Comparison of ENCODE assay signal across 25 mouse cellular contexts in the genomic region with DNA sequence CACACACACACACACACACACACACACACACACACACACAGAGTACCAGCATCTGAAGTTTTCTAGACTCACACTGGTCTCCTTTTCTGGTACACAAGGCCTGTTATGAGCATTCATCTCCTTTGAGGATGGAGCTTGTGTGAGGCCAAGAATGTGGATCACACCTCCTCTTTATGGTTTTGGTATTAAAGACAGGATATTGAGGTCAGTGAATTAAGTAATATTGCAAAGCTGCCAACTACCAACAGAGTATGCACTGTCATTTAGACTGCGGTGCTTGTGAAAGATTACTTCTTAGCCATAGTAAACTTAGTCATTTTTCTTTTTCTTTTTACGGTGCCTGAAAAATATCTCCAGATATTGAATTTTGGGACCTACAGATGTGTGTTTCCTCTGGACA.
"Had no signal": no experiment of that assay in that cellular context is flagged by ENCODE, and none has a peak within 500 bp of the region (broad histone marks: within the 10 kb centered on the region; RNA-seq: fewer than 3 reads in every experiment).

No protein-coding gene starts in this region.

- H3K27me3 ChIP-seq: intestine, embryonic 15.5 days; limb, embryonic 12.5 days; limb, embryonic 15.5 days; liver, embryonic 12.5 days had no signal

- DNase-seq: gastrocnemius, adult 2 months; gastrocnemius, postnatal 10 days; gastrocnemius, postnatal 25 days; heart, adult 2 months; heart, postnatal 10 days; heart, postnatal 4 days; kidney, adult 18-20 months; kidney, adult 8-10 months; kidney, postnatal 10 days; kidney, postnatal 25 days; kidney, postnatal 4 days; left cerebral cortex, postnatal 4 days had no signal

- H3K9ac ChIP-seq: hindbrain, embryonic 12.5 days; hindbrain, embryonic 14.5 days; intestine, embryonic 15.5 days; limb, embryonic 12.5 days; limb, embryonic 15.5 days; liver, embryonic 12.5 days had no signal

- H3K4me2 ChIP-seq: heart, embryonic 11.5 days; hindbrain, embryonic 12.5 days; hindbrain, embryonic 14.5 days; intestine, embryonic 15.5 days; limb, embryonic 12.5 days; limb, embryonic 15.5 days; liver, embryonic 12.5 days had no signal

- H3K9me3 ChIP-seq: hindbrain, embryonic 10.5 days; hindbrain, embryonic 12.5 days; intestine, embryonic 15.5 days; limb, embryonic 12.5 days; limb, embryonic 15.5 days; liver, embryonic 12.5 days had no signal

- ATAC-seq: hindbrain, embryonic 16.5 days; inflammation-experienced regulatory T-cells, adult 6 months; intestine, embryonic 15.5 days; intestine, postnatal 0 days; liver, embryonic 12.5 days had no signal

- H3K27ac ChIP-seq: gastrocnemius, adult 2 months; heart, adult 2 months; hindbrain, embryonic 10.5 days; hindbrain, embryonic 12.5 days; hindbrain, embryonic 14.5 days; intestine, embryonic 15.5 days; layer of hippocampus, adult 2 months; left cerebral cortex, adult 2 months; limb, embryonic 12.5 days; limb, embryonic 15.5 days; liver, embryonic 12.5 days had no signal

- H3K36me3 ChIP-seq: hindbrain, embryonic 10.5 days; hindbrain, embryonic 12.5 days; intestine, embryonic 15.5 days; limb, embryonic 12.5 days; limb, embryonic 15.5 days; liver, embryonic 12.5 days had no signal

- H3K4me1 ChIP-seq: hindbrain, embryonic 10.5 days; intestine, embryonic 15.5 days; liver, embryonic 12.5 days had no signal

- H3K4me3 ChIP-seq: gastrocnemius, adult 2 months; heart, adult 2 months; hindbrain, embryonic 10.5 days; hindbrain, embryonic 12.5 days; intestine, embryonic 15.5 days; layer of hippocampus, adult 2 months; left cerebral cortex, adult 2 months; limb, embryonic 12.5 days; limb, embryonic 15.5 days; liver, embryonic 12.5 days had no signal
